Mouse (Mus musculus) stomach, embryonic 16.5 days (tissue): ENCODE results near the gene Rps19. TPM values are rescaled to one million over a fixed set of nuclear protein-coding genes. Genes with fewer than 3 reads are reported as not detected.

Source experiments
- ATAC-seq: fragments of 200-750 bp; cut with Nextera tagmentation; 2 replicates; pipeline ENCODE4 v1.8.0; 2017; ENCODE audit warnings: moderate number of reproducible peaks, moderate TSS enrichment; ENCODE audit not compliant: insufficient read depth, low FRiP score
- H3K27ac ChIP-seq: fragments of 300-500 bp; sonication (generic); 2 replicates; pipeline ENCODE4 v1.5.1; 2014; ENCODE audit warnings: low read length
- H3K27me3 ChIP-seq: fragments of 300-500 bp; sonication (generic); 2 replicates; pipeline ENCODE4 v1.6.1; 2014; ENCODE audit warnings: low read length, control low read depth, mixed read lengths; ENCODE audit not compliant: control insufficient read depth, insufficient read depth
- H3K36me3 ChIP-seq: fragments of 300-500 bp; sonication (generic); 2 replicates; pipeline ENCODE4 v1.6.1; 2014; ENCODE audit warnings: low read length; ENCODE audit not compliant: control insufficient read depth, insufficient read depth
- H3K4me1 ChIP-seq: fragments of 300-500 bp; sonication (generic); 2 replicates; pipeline ENCODE4 v1.6.1; 2014; ENCODE audit warnings: low read length, control low read depth, mixed read lengths; ENCODE audit not compliant: control insufficient read depth, insufficient read depth
- H3K4me2 ChIP-seq: fragments of 300-500 bp; sonication (generic); 2 replicates; pipeline ENCODE4 v1.6.1; 2014; ENCODE audit warnings: low read depth, low read length, mixed read lengths
- H3K4me3 ChIP-seq: fragments of 300-500 bp; sonication (generic); replicated peaks from 2 replicates; pipeline ENCODE4 v1.5.1; 2014; ENCODE audit warnings: mild to moderate bottlenecking, low read length
- H3K9ac ChIP-seq: fragments of 300-500 bp; sonication (generic); 2 replicates; pipeline ENCODE4 v1.6.1; 2014; ENCODE audit warnings: low read length
- H3K9me3 ChIP-seq: fragments of 300-500 bp; sonication (generic); replicated peaks from 2 replicates; pipeline ENCODE4 v1.6.1; 2016; ENCODE audit warnings: low read length, control low read depth; ENCODE audit not compliant: control insufficient read depth
- WGBS: fragments of 180-500 bp; shearing (Covaris S2); extraction: QIAGEN DNeasy Blood & Tissue Kit; methylation state at CpG from one replicate; pipeline ENCODE4 v1.1.7; 2014; 5-methylcytosine and 5-hydroxymethylcytosine counted together
- polyA plus RNA-seq: library from polyadenylated mRNA; unstranded; fragments of >200 nt; fragmentation: Nextera tagmentation; extraction: Ambion mirVana; gene quantifications from 2 replicates; pipeline ENCODE4 v1.2.1, GENCODE M21; 2015

Rps19 gene
- polyA plus RNA-seq, 1 experiment from 2014 or later = 2,375 TPM

- Histone ChIP-seq H3K4me3 (no peak overlapping the region), H3K9ac (no peak overlapping the region), H3K27me3 (no peaks in the 10 kb centered on the region), H3K9me3 (no peaks in the 10 kb centered on the region), H3K27ac (no peak overlapping the region), H3K4me1 (no peaks in the 10 kb centered on the region), H3K4me2 (no peak overlapping the region), H3K36me3 (no peaks in the 10 kb centered on the region)
- 81% methylated on average over 8 of the region's 8 CpGs for whole genome bisulfite sequencing
- ATAC-seq = no peak
Measured at GRCm38 (mm10) chr7:24896269-24896668, 12.1 kb downstream of the Rps19 start.

GRCm38 (mm10) chr7:24897224-24897623, 13.1 kb downstream of the Rps19 start, which contains the start of gene Cd79a:
Gene Cd79a, plus strand, starts transcription at chr7:24897381.
- Histone ChIP-seq H3K27ac (no peak within 1 kb of the TSS), H3K9me3 (no peaks in the 10 kb centered on the region), H3K4me2 (no peak within 1 kb of the TSS), H3K9ac (no peak within 1 kb of the TSS), H3K4me3 (no peak within 1 kb of the TSS), H3K4me1 (peaks cover 4% of the 10 kb centered on the region; the same call in 1 of the 2 replicates), H3K27me3 (no peaks in the 10 kb centered on the region), H3K36me3 (no peaks in the 10 kb centered on the region)
- 69% methylated on average over 12 of the region's 12 CpGs for WGBS
- no peak for ATAC-seq

GRCm38 (mm10) chr7:24897959-24898358, 13.8 kb downstream of the Rps19 start:
- 58% methylated on average over 5 of the region's 5 CpGs for WGBS
- no peak overlapping the region for H3K4me2 ChIP-seq
- no peaks in the 10 kb centered on the region for H3K9me3 ChIP-seq
- no peaks in the 10 kb centered on the region for H3K27me3 ChIP-seq
- ATAC-seq = no peak
- H3K4me3 ChIP-seq = no peak overlapping the region
- H3K9ac ChIP-seq = no peak overlapping the region
- peaks cover 8% of the 10 kb centered on the region for H3K4me1 ChIP-seq
- H3K36me3 ChIP-seq = no peaks in the 10 kb centered on the region
- no peak overlapping the region for H3K27ac ChIP-seq

GRCm38 (mm10) chr7:24901114-24901513, 16.9 kb downstream of the Rps19 start:
- Histone ChIP-seq H3K27ac (no peak overlapping the region), H3K4me3 (no peak overlapping the region), H3K4me1 (peaks cover 25% of the 10 kb centered on the region), H3K9ac (no peak overlapping the region), H3K9me3 (no peaks in the 10 kb centered on the region), H3K36me3 (no peaks in the 10 kb centered on the region), H3K27me3 (no peaks in the 10 kb centered on the region), H3K4me2 (no peak overlapping the region)
- no peak for ATAC-seq
- WGBS = 58% methylated on average over 6 of the region's 6 CpGs

- Histone ChIP-seq H3K27me3 (no peaks in the 10 kb centered on the region), H3K9ac (peak overlapping the region; percentile 90; the same call in 1 of the 2 replicates), H3K4me3 (no peak overlapping the region), H3K4me2 (peak overlapping the region; percentile 91; the same call in 1 of the 2 replicates), H3K4me1 (peaks cover 31% of the 10 kb centered on the region), H3K27ac (peak overlapping the region; percentile 93; the same call in 1 of the 2 replicates), H3K36me3 (no peaks in the 10 kb centered on the region), H3K9me3 (no peaks in the 10 kb centered on the region)
- ATAC-seq = no peak
- 47% methylated on average over 1 of the region's 1 CpGs for WGBS
Measured at GRCm38 (mm10) chr7:24901842-24902241, 17.7 kb downstream of the Rps19 start.

GRCm38 (mm10) chr7:24902264-24902629, 18.1 kb downstream of the Rps19 start:
- Histone ChIP-seq H3K4me3 (peak overlapping the region; percentile 76), H3K4me2 (peak overlapping the region; percentile 91), H3K27ac (peak overlapping the region; percentile 93), H3K4me1 (peaks cover 35% of the 10 kb centered on the region), H3K27me3 (no peaks in the 10 kb centered on the region), H3K9ac (peak overlapping the region; percentile 90), H3K9me3 (no peaks in the 10 kb centered on the region), H3K36me3 (no peaks in the 10 kb centered on the region)
- no peak for ATAC-seq
- WGBS = 44% methylated on average over 2 of the region's 2 CpGs

GRCm38 (mm10) chr7:24902630-24903443, 18.7 kb downstream of the Rps19 start, which contains the start of gene Arhgef1:
Gene Arhgef1, plus strand, starts transcription at chr7:24902912.
- Histone ChIP-seq H3K4me1 (peaks cover 36% of the 10 kb centered on the region), H3K4me2 (peak within 1 kb of the TSS; percentile 91), H3K9ac (peak within 1 kb of the TSS; percentile 90), H3K27me3 (no peaks in the 10 kb centered on the region), H3K36me3 (no peaks in the 10 kb centered on the region), H3K27ac (peak within 1 kb of the TSS; percentile 93), H3K9me3 (no peaks in the 10 kb centered on the region), H3K4me3 (peak within 1 kb of the TSS; percentile 76)
- ATAC-seq = peak; percentile 15; the same call in 1 of the 2 replicates
- 4% methylated on average over 62 of the region's 68 CpGs for WGBS

- Histone ChIP-seq H3K27ac (peak overlapping the region; percentile 93), H3K9ac (peak overlapping the region; percentile 90), H3K9me3 (no peaks in the 10 kb centered on the region), H3K4me2 (peak overlapping the region; percentile 91), H3K4me1 (peaks cover 36% of the 10 kb centered on the region), H3K36me3 (no peaks in the 10 kb centered on the region), H3K27me3 (no peaks in the 10 kb centered on the region), H3K4me3 (peak overlapping the region; percentile 76)
- 17% methylated on average over 10 of the region's 10 CpGs for WGBS
- no peak for ATAC-seq
Measured at GRCm38 (mm10) chr7:24903444-24903825, 19.3 kb downstream of the Rps19 start.

GRCm38 (mm10) chr7:24904070-24904483, 19.9 kb downstream of the Rps19 start:
- H3K4me3 ChIP-seq = peak overlapping the region; percentile 76
- H3K4me1 ChIP-seq = peaks cover 36% of the 10 kb centered on the region
- peak overlapping the region; percentile 93 for H3K27ac ChIP-seq
- H3K9ac ChIP-seq = peak overlapping the region; percentile 87
- H3K4me2 ChIP-seq = peak overlapping the region; percentile 91
- WGBS = 0% methylated on average over 30 of the region's 30 CpGs
- no peaks in the 10 kb centered on the region for H3K27me3 ChIP-seq
- peak; percentile 98 for ATAC-seq
- H3K36me3 ChIP-seq = no peaks in the 10 kb centered on the region
- H3K9me3 ChIP-seq = no peaks in the 10 kb centered on the region
